Mouse (Mus musculus): Measurements from ENCODE around the gene Gm44511.

The Gm44511 gene

GRCm38 (mm10) chr6:128826132-128826531 is at the start of gene Gm44511, which contains the start of gene Klrb1b:
Gm44511 (minus strand) TSS chr6:128826315.
Klrb1b (minus strand) TSS chr6:128826331.
- DNase-seq (ENCODE audit: low spot score) = no peak

GRCm38 (mm10) chr6:128871910-128872610 is 45.9 kb upstream of the Gm44511 start:
- DNase-seq (ENCODE audit: low spot score) = no peak

GRCm38 (mm10) chr6:128868861-128869260 is 42.7 kb upstream of the Gm44511 start:
- no peak for DNase-seq (ENCODE audit: low spot score)

- DNase-seq (ENCODE audit: low spot score) = no peak
Measured at GRCm38 (mm10) chr6:128857976-128858375, 31.9 kb upstream of the Gm44511 start.

- DNase-seq (ENCODE audit: low spot score) = no peak
Measured at GRCm38 (mm10) chr6:128856250-128856649, 30.1 kb upstream of the Gm44511 start.

- DNase-seq (ENCODE audit: low spot score) = no peak
Measured at GRCm38 (mm10) chr6:128855477-128855876, 29.4 kb upstream of the Gm44511 start.

- no peak for DNase-seq (ENCODE audit: low spot score)
Measured at GRCm38 (mm10) chr6:128854895-128855294, 28.8 kb upstream of the Gm44511 start.

- peak; percentile 79 for DNase-seq (ENCODE audit: low spot score)
Measured at GRCm38 (mm10) chr6:128854024-128854820, 28.1 kb upstream of the Gm44511 start.

- DNase-seq (ENCODE audit: low spot score) = no peak
Measured at GRCm38 (mm10) chr6:128852766-128853165, 26.7 kb upstream of the Gm44511 start.

GRCm38 (mm10) chr6:128851151-128851550 is 25.0 kb upstream of the Gm44511 start:
- no peak for DNase-seq (ENCODE audit: low spot score)

- DNase-seq (ENCODE audit: low spot score) = no peak
Measured at GRCm38 (mm10) chr6:128850671-128851070, 24.6 kb upstream of the Gm44511 start.

GRCm38 (mm10) chr6:128849902-128850301 is 23.8 kb upstream of the Gm44511 start:
- peak; percentile 61 for DNase-seq (ENCODE audit: low spot score)

- no peak for DNase-seq (ENCODE audit: low spot score)
Measured at GRCm38 (mm10) chr6:128847401-128847800, 21.3 kb upstream of the Gm44511 start.

GRCm38 (mm10) chr6:128845998-128846542 is 20.0 kb upstream of the Gm44511 start:
- DNase-seq (ENCODE audit: low spot score) = peak; percentile 35

GRCm38 (mm10) chr6:128845319-128845979 is 19.3 kb upstream of the Gm44511 start:
- peak; percentile 96 for DNase-seq (ENCODE audit: low spot score)

GRCm38 (mm10) chr6:128844586-128845080 is 18.5 kb upstream of the Gm44511 start:
- DNase-seq (ENCODE audit: low spot score) = no peak

GRCm38 (mm10) chr6:128844131-128844530 is 18.0 kb upstream of the Gm44511 start:
- no peak for DNase-seq (ENCODE audit: low spot score)

- DNase-seq (ENCODE audit: low spot score) = peak; percentile 74
Measured at GRCm38 (mm10) chr6:128843479-128843992, 17.4 kb upstream of the Gm44511 start.

- peak; percentile 95 for DNase-seq (ENCODE audit: low spot score)
Measured at GRCm38 (mm10) chr6:128842945-128843478, 16.9 kb upstream of the Gm44511 start.

- no peak for DNase-seq (ENCODE audit: low spot score)
Measured at GRCm38 (mm10) chr6:128842356-128842944, 16.3 kb upstream of the Gm44511 start.
